Mouse (Mus musculus) liver, embryonic 16.5 days (tissue): Measurements from ENCODE around the gene Sugt1. TPM values are rescaled to one million over a fixed set of nuclear protein-coding genes. Genes with fewer than 3 reads are reported as not detected.
A peak's percentile ranks its signal among the peaks of the same experiment; 100 is the strongest.

ENCODE experiments used
- ATAC-seq: fragments of 200-750 bp; cut with Nextera tagmentation; 2 replicates; pipeline ENCODE4 v1.8.0; 2017; ENCODE audit warnings: low read depth, mild to moderate bottlenecking, moderate number of reproducible peaks, moderate library complexity
- H3K27ac ChIP-seq: fragments of 300-500 bp; sonication (generic); 2 replicates; pipeline ENCODE4 v1.5.1; 2014; ENCODE audit warnings: mild to moderate bottlenecking, low read length
- H3K27me3 ChIP-seq: fragments of 300-500 bp; sonication (generic); 2 replicates; pipeline ENCODE4 v1.6.1; 2014; ENCODE audit warnings: low read depth, low read length, mixed read lengths; ENCODE audit not compliant: control insufficient read depth, insufficient read depth
- H3K36me3 ChIP-seq: fragments of 300-500 bp; sonication (generic); 2 replicates; pipeline ENCODE4 v1.6.1; 2014; ENCODE audit warnings: mild to moderate bottlenecking; ENCODE audit not compliant: control insufficient read depth, insufficient read depth
- H3K4me1 ChIP-seq: fragments of 300-500 bp; sonication (generic); 2 replicates; pipeline ENCODE4 v1.6.1; 2014; ENCODE audit warnings: low read depth, low read length, mixed read lengths; ENCODE audit not compliant: control insufficient read depth
- H3K4me2 ChIP-seq: fragments of 300-500 bp; sonication (generic); 2 replicates; pipeline ENCODE4 v1.6.1; 2014; ENCODE audit warnings: low read depth, low read length, mixed read lengths
- H3K4me3 ChIP-seq: fragments of 300-500 bp; sonication (generic); 2 replicates; pipeline ENCODE4 v1.5.1; 2014; ENCODE audit warnings: low read depth, mild to moderate bottlenecking, low read length
- H3K9ac ChIP-seq: fragments of 300-500 bp; sonication (generic); 2 replicates; pipeline ENCODE4 v1.6.1; 2014; ENCODE audit warnings: low read depth, low read length
- H3K9me3 ChIP-seq: fragments of 300-500 bp; sonication (generic); replicated peaks from 2 replicates; pipeline ENCODE4 v1.6.1; 2016; ENCODE audit warnings: low read length; ENCODE audit not compliant: control insufficient read depth
- WGBS: fragments of 180-500 bp; shearing (Covaris S2); extraction: QIAGEN DNeasy Blood & Tissue Kit; methylation state at CpG from one replicate; pipeline ENCODE4 v1.1.7; 2014; ENCODE audit not compliant: insufficient replicate concordance; 5-methylcytosine and 5-hydroxymethylcytosine counted together
- polyA plus RNA-seq: library from polyadenylated mRNA; unstranded; fragments of >200 nt; fragmentation: Nextera tagmentation; extraction: Ambion mirVana; gene quantifications from 2 replicates; pipeline ENCODE4 v1.2.1, GENCODE M21; 2015

Gene Sugt1
- polyA plus RNA-seq, 1 experiment from 2014 or later = 30.5 TPM

DNA sequence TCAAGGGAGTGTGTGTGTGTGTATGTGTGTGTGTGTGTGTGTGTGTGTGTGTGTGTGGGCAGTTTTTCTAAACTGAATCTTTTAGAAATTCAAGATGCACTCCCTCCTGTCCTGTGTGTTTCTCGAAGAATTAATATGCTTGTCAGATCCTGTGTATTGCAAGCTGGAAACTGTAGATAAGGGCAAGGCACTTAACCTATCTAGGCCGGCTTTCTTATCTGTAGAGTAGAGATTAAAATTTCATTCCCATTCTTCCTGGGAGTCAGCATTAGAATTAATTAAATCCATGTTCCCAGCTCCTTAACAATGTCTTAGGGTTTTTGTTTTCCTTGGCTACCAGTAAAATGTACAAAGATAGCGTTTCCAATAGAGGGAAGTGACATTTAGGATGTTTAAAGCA lies 33.7 kb downstream of the Sugt1 start:
- Histone ChIP-seq H3K27me3 (no peaks in the 10 kb centered on the region), H3K9ac (no peak overlapping the region), H3K4me2 (no peak overlapping the region), H3K27ac (no peak overlapping the region), H3K9me3 (no peaks in the 10 kb centered on the region), H3K4me3 (no peak overlapping the region), H3K4me1 (peaks cover 6% of the 10 kb centered on the region), H3K36me3 (peaks cover 12% of the 10 kb centered on the region)
- ATAC-seq = peak; percentile 35; the same call in 1 of the 2 replicates
- WGBS = 36% methylated on average over 3 of the region's 3 CpGs

- Histone ChIP-seq H3K9ac (no peak overlapping the region), H3K4me2 (no peak overlapping the region), H3K4me3 (no peak overlapping the region), H3K9me3 (no peaks in the 10 kb centered on the region), H3K4me1 (no peaks in the 10 kb centered on the region), H3K27me3 (no peaks in the 10 kb centered on the region), H3K27ac (no peak overlapping the region), H3K36me3 (no peaks in the 10 kb centered on the region)
- ATAC-seq = no peak
- WGBS = 80% methylated on average over 6 of the region's 6 CpGs
Measured at GRCm38 (mm10) chr14:79632330-79632729, 44.8 kb downstream of the Sugt1 start.

DNA sequence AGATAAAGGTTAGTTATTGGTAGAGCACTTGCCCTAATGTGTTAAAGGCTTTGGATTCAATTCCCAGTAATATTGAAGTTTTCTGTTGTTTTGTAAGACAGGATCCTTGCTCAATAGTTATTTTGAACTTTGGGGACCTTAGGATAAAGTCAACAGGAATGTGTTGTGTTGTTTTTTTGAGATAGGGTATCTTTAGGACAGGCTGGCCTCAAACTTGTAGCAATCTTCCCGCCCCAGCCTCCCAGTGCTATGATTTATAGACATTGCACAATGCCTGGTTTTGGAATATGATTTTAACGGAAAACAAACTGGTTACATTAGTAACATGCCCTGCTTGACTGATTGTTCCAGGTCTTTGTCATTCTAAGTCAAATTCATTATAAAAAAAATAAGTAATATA lies 45.7 kb downstream of the Sugt1 start:
- H3K4me2 ChIP-seq = no peak overlapping the region
- H3K4me1 ChIP-seq = no peaks in the 10 kb centered on the region
- no peaks in the 10 kb centered on the region for H3K36me3 ChIP-seq
- 66% methylated on average over 2 of the region's 2 CpGs for WGBS
- no peak overlapping the region for H3K4me3 ChIP-seq
- H3K27me3 ChIP-seq = no peaks in the 10 kb centered on the region
- no peak overlapping the region for H3K9ac ChIP-seq
- no peaks in the 10 kb centered on the region for H3K9me3 ChIP-seq
- no peak overlapping the region for H3K27ac ChIP-seq
- ATAC-seq = no peak

DNA sequence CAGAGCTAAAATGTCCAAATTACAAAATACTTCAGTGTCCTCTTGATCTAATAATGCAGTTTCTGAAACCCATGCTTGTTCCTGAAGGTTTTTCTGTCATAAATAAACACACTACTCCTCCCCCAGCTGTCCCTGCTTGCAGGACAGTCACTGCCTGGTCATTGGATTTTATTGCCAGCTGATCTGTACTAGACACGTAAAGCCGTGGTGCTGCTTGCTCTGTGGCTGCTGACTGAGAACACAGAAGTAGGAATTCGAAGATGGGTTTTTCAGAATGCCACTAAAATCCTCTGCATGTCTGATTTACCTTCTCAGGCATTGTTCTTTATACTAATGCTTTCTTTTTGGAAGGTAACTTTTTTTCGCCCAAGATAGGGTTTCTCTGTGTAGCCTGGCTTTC lies 49.3 kb downstream of the Sugt1 start:
- Histone ChIP-seq H3K4me1 (no peaks in the 10 kb centered on the region), H3K27ac (no peak overlapping the region), H3K4me3 (no peak overlapping the region), H3K9ac (no peak overlapping the region), H3K27me3 (no peaks in the 10 kb centered on the region), H3K4me2 (no peak overlapping the region), H3K9me3 (no peaks in the 10 kb centered on the region), H3K36me3 (no peaks in the 10 kb centered on the region)
- WGBS = 59% methylated on average over 4 of the region's 4 CpGs
- no peak for ATAC-seq

DNA sequence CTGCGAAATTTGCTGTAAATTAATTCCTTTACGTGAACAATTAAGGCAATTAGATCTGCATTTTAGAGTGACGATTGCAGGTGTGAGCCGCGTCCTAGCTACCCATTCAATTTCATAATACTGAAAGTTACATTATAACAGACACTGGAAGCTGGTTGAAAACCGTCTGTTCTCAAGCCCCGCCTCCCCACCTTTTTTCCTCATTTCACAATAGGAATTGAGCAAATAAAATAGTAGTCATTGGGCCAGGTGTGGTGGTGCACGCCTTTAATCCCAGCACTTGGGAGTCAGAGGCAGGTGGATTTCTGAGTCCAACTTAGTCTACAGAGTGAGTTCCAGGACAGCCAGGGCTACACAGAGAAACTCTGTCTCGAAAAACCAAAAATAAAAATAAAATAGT lies 54.6 kb downstream of the Sugt1 start:
- Histone ChIP-seq H3K4me1 (no peaks in the 10 kb centered on the region), H3K9ac (no peak overlapping the region), H3K9me3 (no peaks in the 10 kb centered on the region), H3K36me3 (no peaks in the 10 kb centered on the region), H3K4me3 (no peak overlapping the region), H3K27ac (no peak overlapping the region), H3K27me3 (peaks cover 5% of the 10 kb centered on the region), H3K4me2 (no peak overlapping the region)
- ATAC-seq = no peak
- 61% methylated on average over 9 of the region's 9 CpGs for WGBS

GRCm38 (mm10) chr14:79645378-79645777 lies 57.9 kb downstream of the Sugt1 start:
- H3K4me2 ChIP-seq = no peak overlapping the region
- 17% methylated on average over 11 of the region's 11 CpGs for WGBS
- no peaks in the 10 kb centered on the region for H3K36me3 ChIP-seq
- no peak overlapping the region for H3K27ac ChIP-seq
- H3K9ac ChIP-seq = no peak overlapping the region
- H3K27me3 ChIP-seq = peaks cover 5% of the 10 kb centered on the region
- no peaks in the 10 kb centered on the region for H3K4me1 ChIP-seq
- no peak for ATAC-seq
- no peaks in the 10 kb centered on the region for H3K9me3 ChIP-seq
- H3K4me3 ChIP-seq = no peak overlapping the region

DNA sequence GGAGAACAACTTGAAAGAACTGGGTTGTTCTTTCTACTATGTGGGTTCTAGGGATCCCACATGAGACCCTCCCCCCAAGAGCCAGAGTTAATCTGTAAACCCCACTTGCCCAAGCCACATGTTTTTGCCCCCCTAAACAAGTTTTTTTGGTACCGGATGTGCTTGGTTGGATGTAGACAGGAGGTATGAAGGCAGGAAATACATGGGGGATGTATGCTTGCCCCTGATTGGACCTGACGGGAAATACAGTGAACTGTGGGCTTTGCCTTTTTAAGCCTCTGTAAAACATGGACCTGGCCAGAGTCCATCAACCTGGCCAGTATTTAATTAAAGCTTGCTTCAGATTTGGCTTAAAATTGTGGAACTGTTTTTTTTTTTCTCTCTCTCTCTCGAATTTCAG lies 62.2 kb downstream of the Sugt1 start:
- ATAC-seq = no peak
- Histone ChIP-seq H3K36me3 (no peaks in the 10 kb centered on the region), H3K27ac (no peak overlapping the region), H3K9ac (no peak overlapping the region), H3K4me2 (no peak overlapping the region), H3K4me1 (no peaks in the 10 kb centered on the region), H3K4me3 (no peak overlapping the region), H3K9me3 (no peaks in the 10 kb centered on the region), H3K27me3 (peaks cover 5% of the 10 kb centered on the region)
- WGBS = 42% methylated on average over 3 of the region's 3 CpGs

DNA sequence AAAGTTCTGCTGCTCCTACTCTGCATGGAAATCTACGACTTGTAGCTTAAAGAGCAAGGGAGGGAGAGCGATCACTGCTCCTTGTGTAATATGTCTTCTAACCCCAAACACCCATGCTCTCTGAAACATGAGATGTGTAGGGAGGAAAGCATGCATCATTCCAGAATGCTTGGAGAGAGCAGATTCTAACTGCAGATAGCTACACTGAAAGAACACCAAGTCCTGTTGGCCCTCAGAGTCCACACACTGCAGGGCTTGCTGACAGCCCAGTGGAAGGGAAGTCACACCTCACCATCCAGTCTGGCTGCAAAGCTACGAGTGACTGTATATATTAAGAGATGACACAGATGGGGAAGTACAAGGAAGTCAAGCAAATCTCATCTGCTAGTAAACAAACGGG lies 65.2 kb downstream of the Sugt1 start:
- no peaks in the 10 kb centered on the region for H3K4me1 ChIP-seq
- ATAC-seq = no peak
- no peak overlapping the region for H3K9ac ChIP-seq
- no peak overlapping the region for H3K4me2 ChIP-seq
- H3K4me3 ChIP-seq = no peak overlapping the region
- H3K9me3 ChIP-seq = no peaks in the 10 kb centered on the region
- no peaks in the 10 kb centered on the region for H3K27me3 ChIP-seq
- H3K36me3 ChIP-seq = no peaks in the 10 kb centered on the region
- no peak overlapping the region for H3K27ac ChIP-seq
- 44% methylated on average over 4 of the region's 4 CpGs for WGBS

- H3K9me3 ChIP-seq = no peaks in the 10 kb centered on the region
- H3K4me2 ChIP-seq = no peak overlapping the region
- H3K36me3 ChIP-seq = no peaks in the 10 kb centered on the region
- no peak overlapping the region for H3K27ac ChIP-seq
- H3K9ac ChIP-seq = no peak overlapping the region
- no peak overlapping the region for H3K4me3 ChIP-seq
- H3K4me1 ChIP-seq = no peaks in the 10 kb centered on the region; the same call in 1 of the 2 replicates
- ATAC-seq = no peak
- peaks cover 7% of the 10 kb centered on the region for H3K27me3 ChIP-seq
- WGBS = 70% methylated on average over 5 of the region's 5 CpGs
Measured at GRCm38 (mm10) chr14:79658286-79658685, 70.8 kb downstream of the Sugt1 start.
